Mouse (Mus musculus): ENCODE measurements at regions not wholly inside any gene's neighbourhood (a gene's known extent, or its start where the extent isn't known, plus 50 kb on each side); places are given as distances from the start of the nearest gene placed in this dataset.

DNA sequence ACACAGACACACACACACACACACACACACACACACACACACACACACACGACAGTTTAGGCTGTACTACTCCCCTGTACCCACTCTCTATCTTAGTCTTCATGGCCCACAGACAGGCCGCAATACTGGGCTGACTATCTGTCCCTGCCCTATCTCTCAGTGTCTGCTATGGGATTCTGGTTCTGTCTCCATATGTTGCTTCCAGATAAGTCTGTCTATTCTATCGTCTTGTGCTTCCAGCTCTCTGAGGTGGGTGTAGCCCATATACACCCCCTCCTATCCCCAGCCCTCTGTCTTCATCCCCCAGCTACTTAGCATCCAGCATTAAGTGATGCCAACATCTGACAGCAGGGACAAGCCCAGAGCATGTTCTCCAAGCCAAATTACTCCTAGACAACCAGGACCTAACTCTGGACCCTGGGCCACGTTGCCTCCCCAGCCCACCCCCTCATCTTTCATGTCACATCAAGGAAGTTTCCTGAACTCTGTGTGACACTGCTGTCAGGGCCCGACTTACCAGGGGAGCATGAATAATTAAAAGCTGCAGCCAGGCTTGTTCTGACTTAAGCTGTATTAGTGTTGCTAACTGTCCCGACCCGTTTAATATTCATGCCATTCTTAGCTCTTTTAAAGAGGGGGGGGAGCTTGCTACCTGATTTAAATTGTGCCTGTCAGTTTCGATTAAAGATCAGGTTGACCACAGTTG, 79.6 kb upstream of the Grik3 start:
- no peaks in the 10 kb centered on the region for H3K27me3 ChIP-seq
- ChIA-PET POLR2A (no interaction called here), CTCF (no interaction called here)
- in situ Hi-C loops (cut with MboI; ENCODE audit: low pct_unique_long_range_greater_than_20kb) = no loop called here
- ATAC-seq (no peak), DNase-seq (ENCODE audit: low read depth, low spot score) (no peak)
- TF ChIP-seq CTCF (IDR thresholded peaks at IDR 0.05) = no peak

DNA sequence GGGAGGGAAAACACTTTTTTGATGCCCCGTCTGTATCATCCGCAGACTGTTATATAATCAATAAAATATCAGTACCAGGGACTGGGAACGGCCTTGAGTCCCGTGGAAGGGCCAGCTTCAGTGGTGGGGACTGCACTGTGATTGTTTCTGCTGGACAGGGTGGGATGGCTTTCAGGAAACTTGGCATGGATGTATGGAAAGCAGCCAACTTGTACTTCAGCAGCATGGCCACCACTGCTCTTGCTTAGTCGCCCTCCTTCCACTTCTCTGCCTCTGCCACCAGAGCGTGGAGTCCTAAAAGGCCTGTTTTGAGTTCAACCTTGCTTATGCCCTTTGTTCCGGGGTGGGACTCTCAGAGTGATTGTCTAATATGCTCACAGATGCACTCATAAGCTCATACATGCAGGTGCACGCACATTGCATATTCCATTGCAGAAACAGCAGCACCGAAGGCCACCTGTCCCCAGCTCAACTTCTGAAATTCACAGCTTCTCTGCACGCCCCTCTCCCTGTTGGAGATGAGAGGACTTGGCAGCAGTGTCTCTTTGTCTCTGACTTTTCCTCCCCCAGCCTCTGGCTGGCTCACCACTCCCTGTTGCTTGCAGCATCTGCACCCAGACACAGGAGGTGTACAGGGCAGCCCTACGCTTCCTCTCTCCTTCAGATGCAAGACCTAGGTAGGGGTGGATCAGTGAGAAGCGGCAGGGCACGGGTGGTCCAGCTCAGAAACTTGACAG, 91.0 kb upstream of the Grik3 start:
- ChIA-PET POLR2A (no interaction called here), CTCF (no interaction called here)
- no peak for DNase-seq (ENCODE audit: low read depth, low spot score)
- no peak for TF ChIP-seq CTCF (IDR thresholded peaks at IDR 0.05)
- in situ Hi-C loops (cut with MboI; ENCODE audit: low pct_unique_long_range_greater_than_20kb) = no loop called here
- ATAC-seq = no peak
- peaks cover 7% of the 10 kb centered on the region for H3K27me3 ChIP-seq

DNA sequence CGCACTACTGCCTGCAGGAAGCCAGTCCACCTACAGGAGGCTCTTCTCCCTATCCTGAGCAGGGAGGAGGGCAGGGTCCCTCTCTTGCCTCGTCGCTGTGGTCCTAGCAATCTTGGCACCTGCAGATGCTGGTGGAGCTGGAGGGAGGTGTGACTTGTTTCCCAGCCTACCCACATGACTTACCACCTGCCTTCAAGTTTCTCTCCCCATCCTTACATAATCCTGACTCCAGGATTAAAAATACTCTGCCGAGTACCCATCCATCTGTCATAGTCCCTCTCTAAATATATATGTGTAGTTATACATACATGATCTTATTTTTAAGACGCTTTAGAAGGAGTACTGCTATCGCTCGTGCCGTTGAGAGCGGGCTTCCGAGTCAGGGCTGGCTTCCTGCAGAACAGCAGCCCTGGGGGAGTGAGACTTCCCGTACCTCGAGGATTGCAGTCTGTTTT, 93.5 kb upstream of the Grik3 start:
- in situ Hi-C loops (cut with MboI; ENCODE audit: low pct_unique_long_range_greater_than_20kb) = no loop called here
- POLR2A ChIA-PET = no interaction called here
- CTCF ChIA-PET = no interaction called here
- no peak for TF ChIP-seq CTCF (IDR thresholded peaks at IDR 0.05)
- peaks cover 7% of the 10 kb centered on the region for H3K27me3 ChIP-seq
- no peak for ATAC-seq
- DNase-seq (ENCODE audit: low read depth, low spot score) = no peak

DNA sequence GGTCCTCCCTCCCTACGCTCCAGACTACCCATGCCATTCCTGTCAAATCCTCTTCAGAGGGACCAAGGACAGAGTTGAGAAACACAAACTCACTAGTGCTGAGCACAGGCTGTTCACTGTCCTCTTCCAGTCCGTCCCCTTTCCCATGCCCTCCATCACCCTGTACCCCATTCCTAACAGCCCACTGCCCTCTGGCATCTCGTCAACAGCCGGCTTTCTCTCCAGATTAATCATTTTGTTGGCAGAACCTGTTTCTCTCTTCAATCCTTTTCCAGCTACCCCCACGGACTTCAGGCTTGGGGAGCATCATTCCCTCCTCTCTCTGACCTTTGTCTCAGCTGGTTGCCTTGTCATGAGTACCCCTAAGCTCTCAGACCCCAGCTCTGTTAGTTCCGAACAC, 99.2 kb upstream of the Grik3 start:
- DNase-seq (ENCODE audit: low read depth, low spot score) = no peak
- CTCF ChIA-PET = no interaction called here
- in situ Hi-C loops (cut with MboI; ENCODE audit: low pct_unique_long_range_greater_than_20kb) = no loop called here
- POLR2A ChIA-PET = no interaction called here
- TF ChIP-seq CTCF (IDR thresholded peaks at IDR 0.05) = no peak
- no peak for ATAC-seq
- H3K27me3 ChIP-seq = peaks cover 11% of the 10 kb centered on the region

DNA sequence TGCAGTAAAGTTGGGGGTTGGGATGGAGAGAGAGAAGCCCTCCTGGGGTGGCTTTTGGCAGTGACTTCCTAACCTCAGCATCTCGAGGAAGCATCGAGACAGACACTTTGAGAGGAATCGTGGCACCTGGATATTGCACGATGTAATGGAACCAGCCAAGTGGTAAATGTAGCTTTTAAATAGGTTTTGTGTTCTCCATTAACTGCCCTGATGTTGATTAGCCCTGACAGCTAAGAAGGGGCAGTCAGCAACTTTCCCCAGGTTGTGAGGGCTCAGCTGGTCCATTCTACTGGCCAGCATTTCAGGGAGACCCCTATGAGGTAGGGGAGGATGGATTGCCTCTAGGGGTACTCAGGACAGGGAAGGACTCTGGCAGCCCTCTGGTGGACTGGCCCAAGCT, 104.7 kb upstream of the Grik3 start:
- TF ChIP-seq CTCF (IDR thresholded peaks at IDR 0.05) = no peak
- CTCF ChIA-PET = no interaction called here
- ATAC-seq (no peak), DNase-seq (ENCODE audit: low read depth, low spot score) (no peak)
- POLR2A ChIA-PET = no interaction called here
- peaks cover 9% of the 10 kb centered on the region for H3K27me3 ChIP-seq
- in situ Hi-C loops (cut with MboI; ENCODE audit: low pct_unique_long_range_greater_than_20kb) = no loop called here

DNA sequence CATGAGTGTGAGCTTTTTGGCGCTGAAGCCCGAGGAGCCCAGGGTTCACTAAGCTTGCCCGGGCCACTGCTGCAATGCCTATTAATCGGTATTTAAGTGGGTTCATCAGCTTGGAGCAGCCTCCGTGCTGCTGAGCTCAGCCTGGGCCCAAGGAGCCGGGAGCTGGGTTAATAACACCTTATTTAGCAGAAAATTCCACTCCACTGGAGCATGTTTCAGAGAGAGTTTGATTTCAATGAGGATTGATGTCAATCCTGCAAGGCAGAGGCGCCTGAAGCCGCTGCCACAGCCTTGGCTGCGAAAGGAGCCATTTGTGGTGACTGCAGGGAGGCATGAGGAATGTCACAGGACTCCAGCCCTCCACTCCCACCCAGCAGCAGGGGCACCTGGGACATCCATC, 126.5 kb upstream of the Grik3 start:
- H3K27me3 ChIP-seq = peaks cover 5% of the 10 kb centered on the region
- in situ Hi-C loops (cut with MboI; ENCODE audit: low pct_unique_long_range_greater_than_20kb) = no loop called here
- POLR2A ChIA-PET = no interaction called here
- no peak for TF ChIP-seq CTCF (IDR thresholded peaks at IDR 0.05)
- ATAC-seq (no peak), DNase-seq (ENCODE audit: low read depth, low spot score) (no peak)
- CTCF ChIA-PET = no interaction called here

DNA sequence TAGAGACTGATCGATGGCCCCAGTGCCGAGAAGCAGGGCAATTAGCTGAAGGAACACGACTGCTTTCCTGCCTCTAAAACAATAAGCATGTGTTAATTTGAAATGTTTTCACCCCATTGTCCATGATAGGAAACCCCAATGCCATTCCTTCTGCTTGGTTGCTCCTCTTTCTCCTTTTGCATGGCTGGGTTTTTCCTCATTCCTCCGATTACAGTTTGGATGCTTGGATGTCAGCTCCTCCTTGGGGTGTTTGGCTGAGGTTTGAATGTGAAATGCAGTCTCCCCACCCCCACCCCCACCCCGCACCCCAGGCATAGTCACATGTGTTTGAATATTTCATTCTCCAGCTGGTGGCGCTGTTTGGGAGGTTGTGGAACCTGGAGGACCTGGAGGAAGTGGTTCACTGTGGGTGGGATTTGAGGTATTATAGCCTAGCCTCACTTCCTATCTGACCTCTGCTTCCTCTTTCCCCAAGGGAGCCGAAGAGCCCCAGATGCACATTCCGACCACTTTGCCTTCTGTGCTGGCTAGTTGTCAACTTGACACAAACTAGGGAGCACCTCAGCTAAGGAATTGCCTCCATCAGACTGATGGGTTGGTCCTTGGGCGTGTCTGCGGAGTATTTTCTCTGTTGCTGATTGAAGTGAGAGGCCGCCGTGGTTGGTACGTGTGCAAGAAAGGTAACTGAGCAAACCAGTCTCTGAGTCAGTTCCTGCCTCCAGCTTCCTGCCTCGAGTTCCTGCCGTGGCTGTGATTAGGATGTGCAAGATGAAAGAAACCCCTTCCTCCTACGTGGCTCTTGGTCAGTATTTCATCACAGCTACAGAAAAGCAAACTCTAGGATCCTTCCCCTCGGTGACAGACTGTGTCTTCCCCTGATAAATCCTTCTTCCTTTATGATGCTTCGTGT, 128.6 kb upstream of the Grik3 start:
- TF ChIP-seq CTCF (IDR thresholded peaks at IDR 0.05) = no peak
- DNase-seq (ENCODE audit: low read depth, low spot score) = no peak
- CTCF ChIA-PET = no interaction called here

DNA sequence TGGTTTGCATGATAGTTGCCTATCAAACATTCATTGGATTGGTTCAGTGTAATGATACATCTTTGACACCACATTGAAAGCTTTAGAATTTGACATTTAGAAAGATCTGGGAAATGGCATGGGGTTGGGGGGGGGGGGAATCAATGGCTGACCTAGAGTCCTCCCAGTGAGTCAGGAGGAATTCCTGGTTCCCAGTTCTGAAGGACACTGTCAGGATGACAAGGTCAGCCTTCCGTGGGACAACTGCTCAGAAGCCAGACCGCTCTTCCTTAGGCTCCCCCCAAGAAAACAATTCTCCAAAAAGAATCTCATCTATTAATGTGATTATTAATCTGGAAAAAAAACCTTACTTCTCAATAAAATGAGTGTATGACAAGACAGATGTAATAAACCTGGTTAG, 132.1 kb upstream of the Grik3 start:
- ChIA-PET CTCF (no interaction called here), POLR2A (no interaction called here)
- in situ Hi-C loops (cut with MboI; ENCODE audit: low pct_unique_long_range_greater_than_20kb) = no loop called here
- no peak for TF ChIP-seq CTCF (IDR thresholded peaks at IDR 0.05)
- peaks cover 10% of the 10 kb centered on the region for H3K27me3 ChIP-seq
- ATAC-seq (no peak), DNase-seq (ENCODE audit: low read depth, low spot score) (no peak)

More for the DNA sequence above, 128.6 kb upstream of the Grik3 start:
- peaks cover 5% of the 10 kb centered on the region for H3K27me3 ChIP-seq
- in situ Hi-C loops (cut with MboI; ENCODE audit: low pct_unique_long_range_greater_than_20kb) = no loop called here
- no peak for ATAC-seq
- POLR2A ChIA-PET = interaction anchor here (0.6 kb wide), 1 partner anchor 372 kb away, joined by 4 read pairs; no protein-coding TSS in a partner anchor

DNA sequence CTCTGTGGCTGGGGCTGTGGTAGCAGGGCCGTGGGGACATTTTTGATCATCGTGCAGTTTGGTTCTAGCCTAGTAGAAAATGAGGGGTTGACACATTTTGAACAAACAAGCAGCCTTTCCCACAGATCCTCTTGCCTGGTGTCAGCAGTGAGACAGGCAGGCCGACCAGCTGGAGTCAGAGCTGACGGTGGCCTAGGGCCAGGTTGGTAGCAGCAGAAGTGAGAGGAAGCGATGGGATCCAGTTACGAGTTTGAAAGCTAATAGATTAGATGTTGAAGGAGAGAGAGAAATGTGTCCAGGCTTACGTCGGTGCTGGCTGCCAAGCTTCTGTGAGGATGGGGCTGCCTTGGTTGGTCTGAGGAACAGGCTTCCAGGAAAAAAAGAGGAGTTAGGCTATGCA, 134.1 kb upstream of the Grik3 start:
- ChIA-PET CTCF (no interaction called here), POLR2A (no interaction called here)
- H3K27me3 ChIP-seq = peaks cover 10% of the 10 kb centered on the region
- ATAC-seq (no peak), DNase-seq (ENCODE audit: low read depth, low spot score) (no peak)
- no peak for TF ChIP-seq CTCF (IDR thresholded peaks at IDR 0.05)
- in situ Hi-C loops (cut with MboI; ENCODE audit: low pct_unique_long_range_greater_than_20kb) = no loop called here

DNA sequence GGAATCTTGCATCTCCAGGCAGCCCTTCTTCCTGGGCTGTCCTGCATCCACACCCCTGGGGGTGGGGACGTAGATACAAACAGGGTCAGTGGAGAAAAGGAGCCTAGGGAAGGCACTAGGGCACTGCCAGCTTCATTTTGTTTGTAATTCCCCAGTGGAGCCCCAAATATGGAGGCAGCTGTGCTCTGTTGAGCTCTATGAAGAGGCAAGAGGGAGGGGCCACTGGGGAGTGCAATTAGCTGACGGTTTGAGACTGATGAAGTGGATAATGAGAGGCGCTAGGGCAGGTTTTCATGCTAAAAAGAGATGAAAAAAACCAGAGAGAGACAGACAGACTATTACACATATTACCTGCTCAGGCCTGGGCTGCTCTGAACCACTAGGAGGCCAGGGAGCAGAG, 135.8 kb upstream of the Grik3 start:
- DNase-seq (ENCODE audit: low read depth, low spot score) = no peak
- in situ Hi-C loops (cut with MboI; ENCODE audit: low pct_unique_long_range_greater_than_20kb) = no loop called here
- H3K27me3 ChIP-seq = peaks cover 10% of the 10 kb centered on the region
- ChIA-PET CTCF (no interaction called here), POLR2A (no interaction called here)
- TF ChIP-seq CTCF (IDR thresholded peaks at IDR 0.05) = no peak
- ATAC-seq = no peak

DNA sequence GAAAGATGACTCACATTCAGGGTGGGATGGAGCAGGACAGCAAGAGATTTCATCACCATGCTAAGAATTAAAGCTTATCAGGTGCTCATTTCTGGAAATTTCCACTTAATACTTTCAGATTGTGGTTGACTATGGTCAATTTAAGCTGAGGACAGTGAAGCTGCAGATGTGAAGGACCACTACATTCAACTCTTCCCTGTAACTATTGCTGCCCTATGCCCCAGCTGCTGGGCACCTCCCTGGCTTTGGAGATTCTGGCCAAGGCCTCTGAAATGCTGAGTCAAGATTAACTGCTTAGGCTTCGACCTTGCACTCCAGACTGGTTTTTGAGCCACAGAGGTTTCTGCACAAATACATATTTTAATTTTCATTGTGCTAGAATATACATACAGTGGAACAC, 140.4 kb upstream of the Grik3 start:
- POLR2A ChIA-PET = no interaction called here
- no peak for TF ChIP-seq CTCF (IDR thresholded peaks at IDR 0.05)
- in situ Hi-C loops (cut with MboI; ENCODE audit: low pct_unique_long_range_greater_than_20kb) = no loop called here
- ATAC-seq (no peak), DNase-seq (ENCODE audit: low read depth, low spot score) (no peak)
- H3K27me3 ChIP-seq = no peaks in the 10 kb centered on the region
- CTCF ChIA-PET = no interaction called here

Measured in Patski (cell line).